Mouse (Mus musculus) urinary bladder, postnatal 14 days (tissue): ENCODE data around the gene Csta1.

ENCODE experiments used
- DNase-seq: peaks from one replicate; pipeline ENCODE4 v3.0.0; 2021; ENCODE audit warnings: low spot score

Csta1 gene

GRCm38 (mm10) chr16:36071071-36071449 is 60.0 kb downstream of the Csta1 start:
- no peak for DNase-seq
